20 mouse cellular contexts compared by ENCODE assay signal in the genomic region with DNA sequence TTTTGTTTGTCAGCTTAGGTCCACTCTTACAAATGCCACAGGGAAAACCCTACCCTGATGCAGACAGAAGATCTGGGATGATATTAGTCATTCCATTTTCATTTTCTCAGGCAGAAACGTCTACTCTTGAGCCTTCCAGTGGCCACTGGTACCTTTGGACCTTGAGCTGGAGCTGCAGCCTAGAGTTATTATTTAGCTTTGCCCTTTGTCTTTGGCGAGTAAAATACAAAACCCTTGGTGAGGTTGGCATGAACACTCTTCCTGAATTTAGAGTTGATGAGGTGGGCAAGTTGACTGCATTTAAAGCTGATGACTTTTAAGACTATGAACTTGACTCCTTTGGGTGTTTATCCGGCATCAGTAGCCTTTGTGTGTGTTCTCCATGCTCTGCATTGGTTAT.
"Had no signal": no experiment of that assay in that cellular context is flagged by ENCODE, and none has a peak within 500 bp of the region (broad histone marks: within the 10 kb centered on the region; RNA-seq: fewer than 3 reads in every experiment).

No protein-coding gene starts in this region.

- H3K4me1 ChIP-seq: heart, embryonic 13.5 days; heart, embryonic 15.5 days; hindbrain, embryonic 15.5 days; limb, embryonic 15.5 days; liver, embryonic 12.5 days had no signal

- DNase-seq: forebrain, postnatal 0 days; gastrocnemius, postnatal 14 days; gastrocnemius, postnatal 36 days; heart, postnatal 14 days; heart, postnatal 36 days; layer of hippocampus, adult 9-11 months; layer of hippocampus, postnatal 36 days; left cerebral cortex, postnatal 4 days; lung, adult 18-20 months had no signal

- H3K9me3 ChIP-seq: forebrain, embryonic 15.5 days; heart, embryonic 13.5 days; heart, embryonic 15.5 days; hindbrain, embryonic 13.5 days; hindbrain, embryonic 15.5 days; limb, embryonic 13.5 days; limb, embryonic 15.5 days; liver, embryonic 12.5 days had no signal

- H3K27me3 ChIP-seq: forebrain, embryonic 15.5 days; heart, embryonic 15.5 days; hindbrain, embryonic 13.5 days; hindbrain, embryonic 15.5 days; limb, embryonic 15.5 days; liver, embryonic 12.5 days had no signal

- H3K27ac ChIP-seq: forebrain, embryonic 15.5 days; heart, embryonic 13.5 days; heart, embryonic 15.5 days; hindbrain, embryonic 13.5 days; hindbrain, embryonic 15.5 days; hindbrain, postnatal 0 days; kidney, postnatal 0 days; limb, embryonic 13.5 days; limb, embryonic 15.5 days; liver, embryonic 12.5 days; liver, embryonic 14.5 days had no signal

- H3K36me3 ChIP-seq: forebrain, embryonic 15.5 days; heart, embryonic 13.5 days; heart, embryonic 15.5 days; hindbrain, embryonic 13.5 days; hindbrain, embryonic 15.5 days; limb, embryonic 13.5 days; limb, embryonic 15.5 days; liver, embryonic 12.5 days had no signal

- H3K4me3 ChIP-seq: forebrain, embryonic 15.5 days; heart, embryonic 13.5 days; heart, embryonic 15.5 days; hindbrain, embryonic 13.5 days; hindbrain, embryonic 15.5 days; limb, embryonic 13.5 days; limb, embryonic 15.5 days; liver, embryonic 12.5 days had no signal
